Mouse (Mus musculus) neutrophil, adult 83 days (primary cell): ENCODE data around the gene Gm49354. TPM values are rescaled to one million over a fixed set of nuclear protein-coding genes. Genes with fewer than 3 reads are reported as not detected.

ENCODE experiments used
- total RNA-seq, 2 experiments: library from RNA; stranded (reverse); gene quantifications; one replicate each; pipeline ENCODE4 v1.2.4; 2023

The Gm49354 gene
- not detected for total RNA-seq

DNA sequence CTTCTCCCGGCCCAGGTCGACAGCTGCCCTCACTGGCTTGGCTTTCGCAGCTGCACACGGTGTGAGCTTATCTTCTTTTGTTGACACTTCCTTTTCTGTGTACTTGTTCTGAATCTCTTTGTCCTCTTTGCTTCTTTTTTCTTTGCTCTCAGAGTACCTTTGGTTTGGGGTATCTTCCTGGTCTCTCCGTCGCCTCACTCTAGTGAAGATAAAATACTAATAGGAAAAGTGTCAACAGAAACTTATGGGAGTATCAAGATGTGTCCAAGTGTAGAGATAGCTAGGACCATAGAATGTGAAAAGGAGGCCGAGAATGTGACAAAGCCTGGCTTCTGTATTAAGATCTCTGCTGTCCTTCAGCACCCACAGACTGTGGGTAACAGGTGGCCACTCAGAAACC lies at the start of gene Gm49354:
TSS of gene Gm49354 (minus strand) at position 101 of the 400 bp plus-strand sequence.

DNA sequence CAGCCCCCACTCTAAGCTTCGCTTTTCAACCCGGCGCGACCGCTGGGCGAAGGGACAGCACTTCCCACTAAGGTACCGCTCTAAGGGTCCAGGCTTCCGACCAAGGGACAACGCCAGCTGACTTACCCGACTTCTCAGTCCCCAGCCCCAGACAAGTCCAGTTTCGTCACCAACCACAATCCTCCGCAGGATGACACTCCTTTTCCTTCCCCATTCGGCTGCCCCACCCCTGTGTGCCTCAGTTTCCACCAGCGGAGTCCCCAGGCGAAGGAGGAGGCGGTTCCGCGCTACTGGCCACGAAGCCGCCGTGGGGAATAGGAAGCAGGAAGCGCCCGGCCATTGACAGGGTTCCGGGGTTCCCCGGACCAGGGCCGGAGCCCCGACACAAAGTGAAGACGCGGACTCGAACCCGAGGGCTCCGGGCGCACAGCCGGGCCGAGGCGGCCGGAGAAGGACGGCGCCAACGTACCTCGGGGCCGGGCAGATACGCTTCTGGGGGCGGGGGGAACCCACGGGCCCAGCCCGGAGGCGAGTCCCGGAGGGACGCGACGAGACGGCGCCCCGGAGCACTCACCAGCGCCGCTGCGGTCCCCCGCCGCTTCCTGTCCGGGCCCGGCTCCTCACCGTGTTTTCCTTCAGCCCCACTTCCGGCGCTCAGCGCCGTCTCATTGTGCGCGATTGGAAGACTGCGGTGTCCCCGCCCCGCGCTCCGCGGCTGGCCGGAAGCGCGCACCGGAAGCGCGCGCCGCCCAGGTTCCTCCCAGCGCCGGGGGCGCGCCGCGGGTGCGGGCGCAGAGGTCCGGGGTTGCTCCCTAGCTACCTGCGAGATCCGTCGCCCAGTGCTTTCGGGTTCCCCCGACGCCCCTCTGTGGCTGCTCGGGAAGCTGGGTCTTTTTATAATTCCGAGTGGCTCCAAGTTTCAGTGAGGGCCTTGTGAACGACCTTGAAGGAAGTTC lies 40.7 kb upstream of the Gm49354 start, which contains the start of gene Tut7:
TSS of gene Tut7 (minus strand) at position 641 of the 956 bp plus-strand sequence.

DNA sequence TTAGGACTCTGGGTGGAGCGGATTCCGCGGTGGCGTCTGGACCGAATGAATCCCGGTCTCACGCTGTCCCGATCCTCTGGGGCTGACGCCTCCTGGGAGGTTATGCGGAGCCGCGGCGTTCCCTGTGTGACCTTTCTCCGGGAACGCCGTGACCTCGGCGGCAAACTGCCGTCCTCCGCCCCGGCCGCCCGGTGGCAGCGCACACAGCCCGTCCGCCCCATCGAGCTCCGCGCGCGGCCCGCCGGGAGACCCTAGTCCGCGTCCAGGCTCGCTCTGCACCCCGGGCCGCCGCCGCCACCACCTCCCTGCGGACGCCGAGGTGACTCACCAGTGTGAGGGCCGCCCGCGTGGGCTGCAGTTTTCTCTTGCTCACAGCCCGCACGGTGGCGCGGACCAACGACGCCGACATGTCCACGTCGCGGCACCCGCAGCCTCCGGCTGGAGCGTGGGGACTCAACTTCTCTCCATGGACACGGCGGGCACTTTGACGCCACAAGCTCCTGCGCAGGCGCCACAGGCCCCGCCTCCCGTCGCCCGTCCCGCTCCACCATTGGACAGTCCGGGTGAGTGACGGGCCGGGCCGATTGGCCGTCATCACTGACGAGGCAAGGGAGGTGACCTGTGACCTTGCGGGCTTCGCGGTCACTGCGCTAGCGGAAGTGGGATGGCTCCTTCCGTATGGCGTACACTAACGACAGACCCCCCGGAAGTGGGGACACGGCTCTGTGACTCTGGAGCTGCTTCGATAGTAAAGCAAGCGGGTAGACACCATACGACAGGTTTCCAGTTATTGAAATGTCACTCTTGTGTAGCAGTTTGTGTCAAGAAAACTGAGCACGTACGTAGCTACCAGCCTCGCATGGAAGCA lies 12.5 kb downstream of the Gm49354 start, which contains the start of gene Isca1:
TSS of gene Isca1 (minus strand) at position 515 of the 868 bp plus-strand sequence.

DNA sequence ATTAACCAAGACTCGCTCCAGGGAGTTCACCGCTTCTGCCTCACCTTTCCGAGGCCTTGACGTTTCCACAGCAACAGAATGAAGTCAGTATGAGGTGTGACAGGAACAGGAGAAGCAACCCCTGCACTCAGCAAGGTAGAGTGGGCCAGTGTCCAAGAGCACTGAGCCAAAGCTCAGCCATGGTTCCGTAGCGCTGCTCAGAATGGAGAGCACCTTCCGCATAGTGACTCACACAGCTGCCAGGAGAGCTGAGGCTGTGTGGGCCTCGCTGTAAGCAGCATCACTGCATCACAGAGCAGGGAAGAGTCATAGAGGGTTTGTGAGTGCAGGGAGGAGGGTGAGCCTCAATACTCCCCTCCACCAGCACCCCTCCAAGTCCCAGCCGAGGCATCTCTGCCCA lies 35.3 kb downstream of the Gm49354 start, which contains the start of gene 1700014D04Rik:
TSS of gene 1700014D04Rik (minus strand) at position 42 of the 400 bp plus-strand sequence.

DNA sequence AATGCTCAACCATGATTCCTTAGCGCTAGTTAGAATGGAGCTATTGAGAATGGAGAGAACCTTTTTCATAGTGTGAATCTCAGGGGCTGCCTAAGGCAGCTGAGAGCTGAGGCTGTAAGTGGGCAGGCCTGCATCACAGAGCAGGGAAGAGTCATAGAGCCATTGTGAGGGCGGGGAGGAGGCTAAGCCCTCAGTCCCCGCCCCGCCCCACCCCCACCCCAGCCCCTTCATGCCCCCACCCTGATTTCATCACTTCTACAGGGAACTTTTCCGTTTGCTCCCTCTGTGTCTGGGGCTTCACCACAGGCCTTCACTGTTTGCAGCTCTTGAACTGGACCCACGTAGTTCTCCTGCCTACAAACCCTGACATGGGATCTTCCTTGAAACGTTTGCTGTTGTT lies 50.4 kb downstream of the Gm49354 start, which contains the start of gene Spata31d1d:
TSS of gene Spata31d1d (minus strand) at position 101 of the 400 bp plus-strand sequence.

DNA sequence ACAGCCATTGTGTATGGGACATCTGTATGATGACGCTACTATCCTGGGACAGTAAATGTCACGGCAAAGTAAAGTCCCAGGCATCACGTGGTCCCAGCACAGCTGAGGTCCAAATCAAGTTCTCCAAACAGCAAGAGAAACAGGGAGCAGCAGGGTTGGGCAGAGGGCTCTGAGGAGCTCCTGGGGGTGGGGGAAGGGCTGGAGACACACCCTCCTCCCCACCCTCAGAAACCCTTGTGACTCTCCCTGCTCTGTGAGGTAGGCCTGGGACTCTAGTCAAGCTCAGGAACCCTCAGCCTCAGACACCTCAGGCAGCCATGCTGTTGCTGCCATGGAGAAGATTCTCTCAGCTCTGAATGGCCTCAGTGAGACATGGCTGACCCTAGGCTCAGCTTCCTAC lies 70.1 kb downstream of the Gm49354 start, which contains the start of gene Spata31d1b:
TSS of gene Spata31d1b (plus strand) at position 301 of the 400 bp plus-strand sequence.

DNA sequence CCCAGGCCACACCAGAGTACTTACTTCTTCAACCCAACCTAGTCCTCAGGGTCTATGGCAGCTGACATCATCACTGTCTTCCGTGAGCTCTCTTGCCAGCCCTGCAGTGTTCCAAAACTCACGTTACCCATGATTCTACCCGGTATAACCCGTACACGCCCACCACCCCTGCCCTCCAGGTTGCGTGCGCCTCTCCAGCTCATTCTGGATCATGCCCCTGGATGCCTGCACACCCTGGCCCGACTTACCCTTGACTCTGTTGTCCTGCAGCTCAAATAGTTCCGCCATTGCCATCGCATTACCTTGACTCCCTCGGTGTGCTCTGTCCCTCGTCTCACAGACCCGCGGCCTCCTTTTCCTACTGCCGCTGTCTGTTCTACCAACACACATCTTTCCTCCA lies 71.8 kb downstream of the Gm49354 start, which contains the start of gene Spata31d1a:
TSS of gene Spata31d1a (minus strand) at position 101 of the 400 bp plus-strand sequence.

Other genes with a start within 250 kb of the Gm49354 start
- gene Agtpbp1, start 197.0 kb downstream of the Gm49354 start, total RNA-seq, result 10 to 100 TPM; 49.5 to 50.1 TPM
- 10 to 100 TPM; 54.1 to 72.1 TPM for gene Naa35, start 197.0 kb downstream of the Gm49354 start, total RNA-seq
- 10 to 100 TPM; 19.7 to 24.3 TPM for gene Golm1, start 106.4 kb downstream of the Gm49354 start, total RNA-seq
- not detected for gene 4921517D22Rik, start 88.1 kb downstream of the Gm49354 start, total RNA-seq
- gene Spata31d1a, start 71.9 kb downstream of the Gm49354 start, total RNA-seq, result under 1 TPM in 1 of 2 experiments, not detected in 1; 0.11 TPM
- not detected for gene Spata31d1b, start 70.0 kb downstream of the Gm49354 start, total RNA-seq
- not detected for gene Spata31d1d, start 50.5 kb downstream of the Gm49354 start, total RNA-seq
- not detected for gene 1700014D04Rik, start 35.5 kb downstream of the Gm49354 start, total RNA-seq
- gene Isca1, start 12.4 kb downstream of the Gm49354 start, total RNA-seq, result 10 to 100 TPM; 47.6 to 49.2 TPM
- 100 to 1,000 TPM; 305 to 366 TPM for gene Tut7, start 40.9 kb upstream of the Gm49354 start, total RNA-seq